Mouse (Mus musculus) ES-E14 (cell line): ENCODE measurements around the gene Nmrk2. TPM values are rescaled to one million over a fixed set of nuclear protein-coding genes. Genes with fewer than 3 reads are reported as not detected.

Experiments used
- DNase-seq: peaks from one replicate; pipeline ENCODE4 v3.0.0-alpha.2; 2013; ENCODE audit warnings: low read depth, low spot score
- H3K27ac ChIP-seq: 2 replicates; pipeline ENCODE4 v1.5.1; 2012; ENCODE audit warnings: low read depth, mild to moderate bottlenecking, low read length, moderate library complexity, mixed read lengths; ENCODE audit not compliant: poor library complexity, insufficient read depth, severe bottlenecking
- H3K36me3 ChIP-seq: 2 replicates; pipeline ENCODE4 v1.6.1; 2012; ENCODE audit warnings: mild to moderate bottlenecking, low read length, moderate library complexity, mixed read lengths; ENCODE audit not compliant: control insufficient read depth, poor library complexity, insufficient read depth, severe bottlenecking
- H3K4me1 ChIP-seq, 2 experiments: fragments of 150-350 bp in 1 of 2; sonication (generic) in 1 of 2; 2 replicates each; pipeline ENCODE4 v1.6.1; 2012; ENCODE audit warnings: low read length in 2 of 2, mild to moderate bottlenecking in 1 of 2, mixed read lengths in 1 of 2; ENCODE audit not compliant: control insufficient read depth in 2 of 2, insufficient read depth in 2 of 2, poor library complexity in 1 of 2
- H3K4me3 ChIP-seq, 2 experiments: fragments of 150-350 bp in 1 of 2; sonication (generic) in 1 of 2; 2 replicates each; pipeline ENCODE4 v1.5.1; 2012; ENCODE audit warnings: low read length in 2 of 2, low read depth in 1 of 2, mild to moderate bottlenecking in 1 of 2, mixed read lengths in 1 of 2; ENCODE audit not compliant: insufficient read depth in 1 of 2, poor library complexity in 1 of 2, severe bottlenecking in 1 of 2
- H3K9ac ChIP-seq: 2 replicates; pipeline ENCODE4 v1.6.1; 2012; ENCODE audit warnings: low read depth, mild to moderate bottlenecking, low read length, mixed read lengths; ENCODE audit not compliant: poor library complexity, insufficient read depth, severe bottlenecking
- H3K9me3 ChIP-seq: fragments of 150-350 bp; sonication (generic); 2 replicates; pipeline ENCODE4 v1.6.1; 2012; ENCODE audit warnings: low read depth, mild to moderate bottlenecking, low read length; ENCODE audit not compliant: control insufficient read depth, insufficient read depth
- CHD2 ChIP-seq: IDR thresholded peaks from 2 replicates; pipeline ENCODE4 v1.6.1; 2014; ENCODE audit warnings: mild to moderate bottlenecking, low read depth, low read length, inconsistent platforms
- HCFC1 ChIP-seq: IDR thresholded peaks from 2 replicates; pipeline ENCODE4 v1.6.1; 2012; ENCODE audit warnings: low read length, inconsistent platforms, borderline replicate concordance; ENCODE audit not compliant: insufficient read depth
- MAFK ChIP-seq: IDR thresholded peaks from 2 replicates; pipeline ENCODE4 v1.6.1; 2014; ENCODE audit warnings: mild to moderate bottlenecking, low read depth, low read length, inconsistent platforms; ENCODE audit not compliant: insufficient read depth
- ZC3H11A ChIP-seq: IDR thresholded peaks from 2 replicates; pipeline ENCODE4 v1.6.1; 2012; ENCODE audit warnings: low read depth, mild to moderate bottlenecking, inconsistent platforms, low read length, borderline replicate concordance
- ZNF384 ChIP-seq: IDR thresholded peaks from 2 replicates; pipeline ENCODE4 v1.6.1; 2012; ENCODE audit warnings: low read depth, low read length, inconsistent platforms
- in situ Hi-C, 2 experiments: fragments of 600-800 bp; cut with MboI; formaldehyde crosslinking; loops; one replicate each; pipeline ENCODE4 v1.15.1; 2025; ENCODE audit warnings: low sequenced_read_pairs in 2 of 2, inconsistent platforms in 1 of 2; ENCODE audit not compliant: unreplicated experiment in 2 of 2
- total RNA-seq: library from RNA; depleted of rRNA; stranded (reverse); fragments of 300-350 nt; gene quantifications from 2 replicates; pipeline ENCODE4 v1.2.3, GENCODE M21; 2012

Nmrk2 gene
- total RNA-seq, 1 experiment, result not detected

DNA sequence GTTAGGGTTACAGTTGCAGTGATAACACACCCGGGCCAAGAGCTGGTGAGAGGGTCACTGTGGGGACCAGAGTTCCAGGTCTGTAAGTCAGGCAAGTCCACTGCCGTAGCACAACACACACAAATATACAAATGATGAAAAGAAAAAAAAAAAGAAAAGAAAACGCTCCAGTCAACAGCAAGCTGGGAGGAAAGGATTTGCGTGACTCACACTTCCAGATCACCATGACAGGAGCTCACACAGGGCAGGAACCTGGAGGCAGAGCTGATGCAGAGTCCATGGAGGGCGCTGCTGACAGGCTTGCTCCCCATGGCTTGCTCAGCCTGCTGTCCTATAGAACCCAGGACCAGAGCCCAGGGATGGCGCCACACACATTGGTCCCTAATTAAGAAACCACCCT is 32.4 kb upstream of the Nmrk2 start:
- Histone ChIP-seq H3K27ac (no peak overlapping the region), H3K4me3 (no peak overlapping the region), H3K9ac (no peak overlapping the region), H3K4me1 (peaks cover 4 to 27% of the 10 kb centered on the region in 2 experiments; a peak in 3 of 4 replicates), H3K9me3 (no peaks in the 10 kb centered on the region), H3K36me3 (no peaks in the 10 kb centered on the region)
- TF ChIP-seq CHD2 (no peak), ZNF384 (no peak), HCFC1 (no peak), MAFK (no peak), ZC3H11A (no peak)
- in situ Hi-C loops, result no loop called here
- no peak for DNase-seq

DNA sequence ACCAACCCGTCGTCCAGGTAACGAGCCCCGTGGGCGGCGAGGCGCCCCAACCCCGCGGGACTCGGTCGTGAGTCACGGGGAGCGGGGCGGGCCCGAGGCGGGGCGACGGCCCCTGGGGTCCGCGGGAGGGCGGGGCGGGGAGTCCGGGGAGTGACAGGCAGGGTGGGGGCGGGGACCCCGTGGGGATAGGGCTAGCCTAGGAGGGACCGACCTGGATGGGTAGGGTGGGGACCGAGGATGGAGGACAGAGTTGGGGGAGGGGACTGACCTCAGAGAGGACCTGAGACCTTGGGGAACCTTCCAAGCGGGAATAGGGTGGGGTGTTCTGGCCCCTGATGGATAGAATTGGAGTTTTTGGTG is 31.4 kb upstream of the Nmrk2 start:
- peaks cover 4 to 27% of the 10 kb centered on the region in 2 experiments; a peak in 3 of 4 replicates for H3K4me1 ChIP-seq
- in situ Hi-C loops, result no loop called here
- peak overlapping the region; percentile 78 for H3K9ac ChIP-seq
- peak overlapping the region; percentile 88 to 96 for H3K4me3 ChIP-seq
- no peaks in the 10 kb centered on the region for H3K36me3 ChIP-seq
- H3K27ac ChIP-seq, result peak overlapping the region; percentile 51; the same call in 1 of the 2 replicates
- TF ChIP-seq ZNF384, result no peak
- TF ChIP-seq CHD2, result no peak
- no peak for TF ChIP-seq ZC3H11A
- TF ChIP-seq MAFK, result no peak
- no peak for TF ChIP-seq HCFC1
- DNase-seq, result no peak
- no peaks in the 10 kb centered on the region for H3K9me3 ChIP-seq

DNA sequence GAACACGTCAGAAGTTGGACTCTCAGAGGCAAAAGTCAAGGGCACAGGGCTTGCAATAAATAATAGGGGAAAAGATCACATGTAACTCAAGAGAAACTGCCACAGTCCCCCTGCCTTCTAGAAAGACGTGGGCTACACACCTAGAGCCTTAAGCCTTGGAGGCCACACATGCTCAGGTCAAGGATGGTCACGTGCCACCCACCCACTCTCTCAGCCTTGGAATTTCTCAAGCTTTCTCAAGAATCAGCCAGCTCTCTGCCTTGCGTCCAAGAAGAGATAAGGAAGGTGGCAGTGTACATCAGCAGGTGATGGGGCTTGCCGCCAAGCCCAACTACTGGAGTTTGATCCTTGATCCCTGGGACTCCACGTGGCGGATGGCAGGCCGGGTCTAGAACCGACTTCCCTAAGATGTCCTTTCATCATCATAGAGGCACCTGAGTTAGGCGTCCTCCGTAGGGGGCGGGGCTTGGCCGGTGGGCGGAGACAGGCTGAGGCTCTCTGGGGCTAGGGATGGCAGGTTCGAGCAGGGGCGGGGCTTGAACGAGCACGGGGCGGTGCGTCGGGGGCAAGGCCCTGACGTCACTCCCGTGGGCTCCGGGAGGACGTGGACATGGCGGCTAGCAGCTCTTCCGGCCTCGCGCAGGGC is 30.9 kb upstream of the Nmrk2 start, which contains the start of gene Zfr2:
Gene Zfr2, plus strand, starts transcription at position 576 of the 646 bp plus-strand sequence.
- peak within 1 kb of the TSS; percentile 51; the same call in 1 of the 2 replicates for H3K27ac ChIP-seq
- DNase-seq, result peak; percentile 91
- no peaks in the 10 kb centered on the region for H3K36me3 ChIP-seq
- peak within 1 kb of the TSS; percentile 88 to 96 for H3K4me3 ChIP-seq
- no peaks in the 10 kb centered on the region for H3K9me3 ChIP-seq
- in situ Hi-C loops, result no loop called here
- H3K9ac ChIP-seq, result peak within 1 kb of the TSS; percentile 78
- TF ChIP-seq CHD2, result no peak
- H3K4me1 ChIP-seq, result peaks cover 4 to 24% of the 10 kb centered on the region in 2 experiments; a peak in 3 of 4 replicates

DNA sequence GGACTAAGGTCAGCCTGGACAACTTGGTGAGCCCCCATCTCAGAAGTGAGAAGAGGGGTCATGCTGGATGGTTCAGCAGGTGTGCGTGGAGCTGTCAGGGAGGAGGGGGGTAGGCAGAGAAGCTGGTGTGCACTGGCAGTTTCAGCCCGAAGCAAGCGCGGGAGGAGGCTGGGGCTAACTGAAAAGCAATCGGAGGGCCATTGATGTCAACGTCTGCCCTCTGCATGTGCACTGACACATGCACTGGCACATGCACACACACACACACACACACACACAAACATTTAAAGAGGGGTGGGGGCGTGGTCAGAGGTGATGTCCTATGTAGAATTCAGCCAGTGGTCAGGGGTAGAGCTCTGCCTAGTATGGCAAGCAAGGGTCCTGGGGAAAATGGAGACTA is 29.6 kb upstream of the Nmrk2 start:
- no peak for DNase-seq
- no peak overlapping the region for H3K27ac ChIP-seq
- no peaks in the 10 kb centered on the region for H3K36me3 ChIP-seq
- no peak overlapping the region for H3K9ac ChIP-seq
- TF ChIP-seq CHD2 (no peak), ZNF384 (no peak), HCFC1 (no peak), ZC3H11A (no peak), MAFK (no peak)
- in situ Hi-C loops, result no loop called here
- no peak overlapping the region for H3K4me3 ChIP-seq
- peaks cover 3 to 22% of the 10 kb centered on the region in 2 experiments; a peak in 3 of 4 replicates for H3K4me1 ChIP-seq
- H3K9me3 ChIP-seq, result no peaks in the 10 kb centered on the region
